Mouse (Mus musculus): ENCODE results near the gene Rtkn2. TPM values are rescaled to one million over a fixed set of nuclear protein-coding genes. Genes with fewer than 3 reads are reported as not detected.

Rtkn2 gene
- polyA plus RNA-seq, 1 experiment from 2014 or later = 5.0 TPM

DNA sequence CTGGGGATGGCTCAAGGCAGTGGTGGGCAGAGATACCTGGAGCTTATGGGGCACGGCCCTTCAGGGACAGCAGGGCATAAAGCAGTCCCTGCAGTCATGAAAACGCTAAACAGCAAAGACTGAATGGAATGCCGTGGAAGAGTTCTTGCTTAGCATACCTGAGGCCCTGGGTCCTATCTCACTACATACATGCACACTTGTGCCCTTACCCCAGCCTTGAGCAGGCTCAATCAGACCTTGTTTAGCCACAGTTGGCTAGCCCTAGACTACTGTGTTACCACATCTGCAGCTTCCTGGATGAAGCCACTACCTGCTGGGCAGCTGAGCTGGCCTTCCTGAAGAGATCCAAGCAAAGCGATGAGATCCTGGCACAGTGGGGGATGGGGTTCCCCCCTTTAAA is 93.3 kb downstream of the Rtkn2 start:
- Histone ChIP-seq H3K27ac (ENCODE audit: low read length) (no peak overlapping the region), H3K4me1 (ENCODE audit: control insufficient read depth, insufficient read depth, low read length) (no peaks in the 10 kb centered on the region), H3K9ac (ENCODE audit: low read depth, low read length) (no peak overlapping the region), H3K36me3 (ENCODE audit: control insufficient read depth, insufficient read depth, low read length) (no peaks in the 10 kb centered on the region), H3K9me3 (ENCODE audit: control insufficient read depth, low read length) (no peaks in the 10 kb centered on the region), H3K4me2 (ENCODE audit: low read depth, low read length) (no peak overlapping the region), H3K4me3 (ENCODE audit: low read length) (no peak overlapping the region), H3K27me3 (replicated peaks; ENCODE audit: control insufficient read depth, insufficient read depth, low read length) (no peaks in the 10 kb centered on the region)
- no peak for ATAC-seq
- 84% methylated on average over 4 of the region's 4 CpGs for WGBS

DNA sequence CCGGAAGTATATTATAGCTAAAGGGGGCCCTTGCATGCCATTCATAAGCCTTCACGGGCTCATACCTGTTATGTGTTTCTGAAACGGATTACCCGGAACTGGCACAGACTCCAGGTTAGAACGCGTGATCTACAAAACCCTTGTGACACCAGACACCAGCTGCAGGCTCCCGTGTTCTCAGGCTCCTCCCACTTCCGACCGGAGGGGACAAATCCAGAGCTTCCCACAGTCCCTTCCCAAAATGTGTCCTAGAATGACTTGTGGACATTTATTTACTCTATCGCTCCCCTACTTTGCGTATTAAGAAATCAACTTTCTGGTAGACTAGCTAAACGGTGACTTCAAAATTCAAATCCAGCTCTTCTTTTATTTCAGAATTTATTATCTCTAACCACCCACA is 94.9 kb downstream of the Rtkn2 start:
- no peak overlapping the region for H3K9ac ChIP-seq (ENCODE audit: low read depth, low read length)
- H3K27me3 ChIP-seq (replicated peaks; ENCODE audit: control insufficient read depth, insufficient read depth, low read length) = no peaks in the 10 kb centered on the region
- H3K4me2 ChIP-seq (ENCODE audit: low read depth, low read length) = no peak overlapping the region
- H3K4me1 ChIP-seq (ENCODE audit: control insufficient read depth, insufficient read depth, low read length) = no peaks in the 10 kb centered on the region
- no peak overlapping the region for H3K4me3 ChIP-seq (ENCODE audit: low read length)
- 85% methylated on average over 12 of the region's 12 CpGs for WGBS
- H3K27ac ChIP-seq (ENCODE audit: low read length) = no peak overlapping the region
- no peak for ATAC-seq
- no peaks in the 10 kb centered on the region for H3K36me3 ChIP-seq (ENCODE audit: control insufficient read depth, insufficient read depth, low read length)
- no peaks in the 10 kb centered on the region for H3K9me3 ChIP-seq (ENCODE audit: control insufficient read depth, low read length)

DNA sequence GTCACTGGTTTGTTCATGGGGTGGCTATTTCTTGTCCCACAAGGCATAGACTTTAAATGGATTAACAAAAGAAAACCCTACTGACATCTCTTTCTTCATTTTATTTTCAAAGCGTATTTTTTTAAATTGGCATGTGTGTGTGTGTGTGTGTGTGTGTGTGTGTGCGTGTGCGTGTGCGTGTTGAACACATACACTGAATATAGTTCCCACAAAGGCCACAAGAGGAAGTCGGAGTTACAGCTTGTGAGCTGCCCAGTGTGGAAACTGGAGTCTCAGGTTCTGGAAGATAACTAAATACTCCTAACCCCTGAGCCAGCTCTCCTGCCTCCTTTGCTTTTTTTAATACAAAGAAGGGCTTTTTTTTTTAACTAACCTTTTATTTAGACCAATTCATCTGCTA is 95.8 kb downstream of the Rtkn2 start:
- H3K9me3 ChIP-seq (ENCODE audit: control insufficient read depth, low read length) = no peaks in the 10 kb centered on the region
- WGBS = 88% methylated on average over 5 of the region's 5 CpGs
- H3K4me3 ChIP-seq (ENCODE audit: low read length) = no peak overlapping the region
- H3K36me3 ChIP-seq (ENCODE audit: control insufficient read depth, insufficient read depth, low read length) = no peaks in the 10 kb centered on the region
- no peak for ATAC-seq
- no peaks in the 10 kb centered on the region for H3K4me1 ChIP-seq (ENCODE audit: control insufficient read depth, insufficient read depth, low read length)
- no peak overlapping the region for H3K4me2 ChIP-seq (ENCODE audit: low read depth, low read length)
- no peaks in the 10 kb centered on the region for H3K27me3 ChIP-seq (replicated peaks; ENCODE audit: control insufficient read depth, insufficient read depth, low read length)
- no peak overlapping the region for H3K27ac ChIP-seq (ENCODE audit: low read length)
- H3K9ac ChIP-seq (ENCODE audit: low read depth, low read length) = no peak overlapping the region

DNA sequence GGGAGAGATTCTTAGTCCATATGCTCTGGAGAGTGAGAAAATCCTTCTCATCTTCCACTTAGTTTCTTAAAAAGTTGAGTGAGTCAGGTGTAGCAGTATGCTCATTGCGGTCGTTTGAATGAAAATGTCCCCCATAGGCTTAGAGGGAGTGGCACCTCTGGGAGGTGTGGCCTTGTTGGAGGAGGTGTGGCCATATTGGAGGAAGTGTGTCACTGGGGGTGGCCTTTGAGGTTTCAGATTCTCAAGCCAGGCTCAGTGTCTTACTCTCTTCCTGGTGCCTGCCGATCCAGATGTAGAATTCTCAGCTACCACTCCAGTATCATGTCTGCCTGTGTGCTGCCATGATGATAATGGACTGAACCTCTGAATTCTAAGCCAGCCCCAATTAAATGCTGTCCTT is 99.3 kb downstream of the Rtkn2 start:
- no peak overlapping the region for H3K27ac ChIP-seq (ENCODE audit: low read length)
- H3K9ac ChIP-seq (ENCODE audit: low read depth, low read length) = no peak overlapping the region
- H3K36me3 ChIP-seq (ENCODE audit: control insufficient read depth, insufficient read depth, low read length) = no peaks in the 10 kb centered on the region
- ATAC-seq = no peak
- no peak overlapping the region for H3K4me2 ChIP-seq (ENCODE audit: low read depth, low read length)
- WGBS = 93% methylated on average over 3 of the region's 3 CpGs
- no peaks in the 10 kb centered on the region for H3K4me1 ChIP-seq (ENCODE audit: control insufficient read depth, insufficient read depth, low read length)
- H3K4me3 ChIP-seq (ENCODE audit: low read length) = no peak overlapping the region
- no peaks in the 10 kb centered on the region for H3K9me3 ChIP-seq (ENCODE audit: control insufficient read depth, low read length)
- H3K27me3 ChIP-seq (replicated peaks; ENCODE audit: control insufficient read depth, insufficient read depth, low read length) = no peaks in the 10 kb centered on the region

DNA sequence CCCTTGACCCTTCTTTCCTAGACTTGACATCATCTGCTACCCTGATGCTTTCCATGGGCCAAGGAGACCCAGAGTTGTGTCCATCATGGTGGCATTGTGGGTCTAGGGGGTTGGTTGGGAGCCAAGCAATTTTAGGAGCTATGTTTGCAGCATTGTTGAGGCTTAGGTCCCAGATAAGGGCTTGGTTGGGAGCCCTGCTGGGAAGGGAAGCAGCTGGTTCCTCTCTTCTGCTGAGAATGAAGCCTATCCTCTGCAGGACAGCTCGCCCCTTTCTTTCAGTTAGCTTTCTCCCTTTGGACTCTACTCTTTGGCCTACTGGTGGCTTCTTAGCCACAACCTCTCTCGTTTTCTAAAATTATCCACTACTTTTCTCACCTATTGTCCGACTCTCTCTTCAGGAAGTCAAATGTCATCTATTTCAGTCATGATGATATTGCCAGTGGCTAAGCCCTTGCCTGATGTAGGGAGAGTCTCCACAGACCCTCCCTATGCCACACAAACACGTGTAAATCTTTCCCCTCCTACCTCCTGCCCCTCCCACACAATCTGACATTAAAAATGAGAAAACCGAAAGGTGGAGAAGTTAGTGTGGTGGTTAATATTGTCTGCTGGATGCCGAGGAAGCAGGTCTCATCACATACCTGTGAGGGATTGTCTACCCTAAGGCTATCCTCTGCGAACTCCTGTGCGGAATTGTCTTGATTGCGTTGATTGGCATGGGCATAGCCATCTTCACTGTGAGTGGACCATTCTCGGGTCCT is 100.7 kb downstream of the Rtkn2 start:
- no peaks in the 10 kb centered on the region for H3K9me3 ChIP-seq (ENCODE audit: control insufficient read depth, low read length)
- ATAC-seq = no peak
- no peaks in the 10 kb centered on the region for H3K27me3 ChIP-seq (replicated peaks; ENCODE audit: control insufficient read depth, insufficient read depth, low read length)
- no peak overlapping the region for H3K4me3 ChIP-seq (ENCODE audit: low read length)
- no peak overlapping the region for H3K9ac ChIP-seq (ENCODE audit: low read depth, low read length)
- 82% methylated on average over 10 of the region's 10 CpGs for WGBS
- no peaks in the 10 kb centered on the region for H3K4me1 ChIP-seq (ENCODE audit: control insufficient read depth, insufficient read depth, low read length)
- H3K27ac ChIP-seq (ENCODE audit: low read length) = no peak overlapping the region
- no peaks in the 10 kb centered on the region for H3K36me3 ChIP-seq (ENCODE audit: control insufficient read depth, insufficient read depth, low read length)
- H3K4me2 ChIP-seq (ENCODE audit: low read depth, low read length) = no peak overlapping the region

DNA sequence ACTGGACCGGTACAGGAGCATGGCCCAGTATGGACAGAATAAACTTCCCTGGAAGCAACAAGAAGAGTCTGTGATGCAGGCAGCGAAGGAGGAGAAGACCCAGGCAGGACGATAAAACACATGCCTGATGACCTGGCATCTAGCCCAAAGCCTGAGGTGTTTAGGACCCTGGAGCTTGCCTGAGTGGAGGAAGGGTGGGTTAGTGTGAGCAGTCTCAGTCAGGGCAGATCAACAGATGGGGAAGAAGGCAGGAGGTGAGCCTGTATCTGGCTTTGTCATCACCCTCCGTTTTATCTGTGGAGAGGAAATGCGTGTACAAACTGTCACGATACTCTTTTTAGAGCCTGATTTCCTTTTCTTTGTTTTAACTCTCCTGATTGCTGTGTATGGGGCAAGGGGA is 102.3 kb downstream of the Rtkn2 start:
- no peak overlapping the region for H3K4me2 ChIP-seq (ENCODE audit: low read depth, low read length)
- no peak overlapping the region for H3K27ac ChIP-seq (ENCODE audit: low read length)
- no peak for ATAC-seq
- no peak overlapping the region for H3K9ac ChIP-seq (ENCODE audit: low read depth, low read length)
- H3K4me1 ChIP-seq (ENCODE audit: control insufficient read depth, insufficient read depth, low read length) = no peaks in the 10 kb centered on the region
- H3K9me3 ChIP-seq (ENCODE audit: control insufficient read depth, low read length) = no peaks in the 10 kb centered on the region
- no peaks in the 10 kb centered on the region for H3K36me3 ChIP-seq (ENCODE audit: control insufficient read depth, insufficient read depth, low read length)
- no peak overlapping the region for H3K4me3 ChIP-seq (ENCODE audit: low read length)
- WGBS = 54% methylated on average over 6 of the region's 6 CpGs
- H3K27me3 ChIP-seq (replicated peaks; ENCODE audit: control insufficient read depth, insufficient read depth, low read length) = no peaks in the 10 kb centered on the region

DNA sequence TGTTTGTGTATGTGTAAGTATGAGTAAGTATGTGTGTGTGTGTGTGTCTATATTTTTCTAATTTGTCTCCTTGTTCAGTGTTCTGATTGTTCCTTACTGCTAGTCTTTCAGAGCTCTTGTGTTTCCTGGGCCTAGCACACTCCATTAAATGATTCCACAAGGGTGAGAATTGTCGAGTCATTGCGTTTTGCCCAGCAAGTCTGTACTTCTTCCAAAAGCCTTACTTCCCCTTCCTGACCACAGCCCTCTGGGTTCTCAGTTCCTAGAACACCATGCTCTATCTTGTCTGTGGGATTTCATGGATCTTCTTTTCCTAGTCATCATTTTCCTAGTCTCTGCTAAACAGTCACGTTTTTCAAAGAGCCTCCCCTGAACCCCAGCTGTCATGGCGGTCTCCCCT is 106.2 kb downstream of the Rtkn2 start:
- Histone ChIP-seq H3K27ac (ENCODE audit: low read length) (no peak overlapping the region), H3K9me3 (ENCODE audit: control insufficient read depth, low read length) (no peaks in the 10 kb centered on the region), H3K36me3 (ENCODE audit: control insufficient read depth, insufficient read depth, low read length) (no peaks in the 10 kb centered on the region), H3K4me3 (ENCODE audit: low read length) (no peak overlapping the region), H3K27me3 (replicated peaks; ENCODE audit: control insufficient read depth, insufficient read depth, low read length) (no peaks in the 10 kb centered on the region), H3K4me1 (ENCODE audit: control insufficient read depth, insufficient read depth, low read length) (no peaks in the 10 kb centered on the region), H3K4me2 (ENCODE audit: low read depth, low read length) (no peak overlapping the region), H3K9ac (ENCODE audit: low read depth, low read length) (no peak overlapping the region)
- ATAC-seq = no peak
- WGBS = 81% methylated on average over 4 of the region's 4 CpGs

DNA sequence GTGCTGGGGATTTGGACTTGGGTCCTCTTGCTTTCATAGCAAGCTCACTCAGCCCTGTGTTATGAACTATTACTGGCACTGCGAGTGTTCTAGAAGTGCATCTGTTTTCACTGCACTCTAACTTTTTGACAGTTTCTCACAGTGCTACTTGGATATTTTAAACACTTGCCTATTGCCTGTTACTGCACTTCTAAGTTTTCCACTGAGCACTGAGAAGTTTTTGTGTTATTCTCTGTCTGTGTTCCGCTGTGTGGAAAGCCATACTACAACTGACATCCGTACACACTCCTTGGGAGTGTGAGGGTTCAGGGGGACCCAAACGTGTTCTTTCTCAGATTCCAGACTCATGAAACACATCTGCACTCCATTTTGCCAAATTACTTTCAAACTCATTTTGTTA is 107.6 kb downstream of the Rtkn2 start:
- no peaks in the 10 kb centered on the region for H3K9me3 ChIP-seq (ENCODE audit: control insufficient read depth, low read length)
- 0 out of 2 replicates have a peak, but pooled peaks cover 9% of the 10 kb centered on the region for H3K4me1 ChIP-seq (ENCODE audit: control insufficient read depth, insufficient read depth, low read length)
- H3K27ac ChIP-seq (ENCODE audit: low read length) = no peak overlapping the region
- no peaks in the 10 kb centered on the region for H3K36me3 ChIP-seq (ENCODE audit: control insufficient read depth, insufficient read depth, low read length)
- WGBS = 64% methylated on average over 4 of the region's 4 CpGs
- H3K27me3 ChIP-seq (replicated peaks; ENCODE audit: control insufficient read depth, insufficient read depth, low read length) = no peaks in the 10 kb centered on the region
- no peak for ATAC-seq
- no peak overlapping the region for H3K4me2 ChIP-seq (ENCODE audit: low read depth, low read length)
- H3K9ac ChIP-seq (ENCODE audit: low read depth, low read length) = no peak overlapping the region
- H3K4me3 ChIP-seq (ENCODE audit: low read length) = no peak overlapping the region

DNA sequence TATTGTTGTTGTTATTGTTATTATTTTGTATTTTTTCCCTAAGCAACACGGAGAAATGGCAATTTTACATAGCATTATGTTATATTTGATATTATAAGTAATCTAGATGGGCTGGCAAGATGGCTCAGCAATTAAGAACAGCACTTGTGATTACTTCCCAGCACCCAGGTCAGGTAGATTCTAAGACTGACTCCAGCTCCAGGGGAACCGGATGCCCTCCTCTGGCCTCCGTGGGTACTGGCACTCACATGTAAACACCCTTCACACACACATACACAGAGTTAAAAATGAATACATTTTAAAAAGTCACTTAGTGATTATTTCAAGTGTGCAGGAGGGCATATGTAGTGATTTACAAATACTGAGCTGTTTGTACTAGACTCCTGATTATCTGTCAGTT is 108.4 kb downstream of the Rtkn2 start:
- 72% methylated on average over 3 of the region's 3 CpGs for WGBS

More for the DNA sequence above, 108.4 kb downstream of the Rtkn2 start:
- H3K4me2 ChIP-seq (ENCODE audit: low read depth, low read length) = no peak overlapping the region
- no peaks in the 10 kb centered on the region for H3K27me3 ChIP-seq (replicated peaks; ENCODE audit: control insufficient read depth, insufficient read depth, low read length)
- H3K27ac ChIP-seq (ENCODE audit: low read length) = no peak overlapping the region
- H3K9ac ChIP-seq (ENCODE audit: low read depth, low read length) = no peak overlapping the region
- 0 out of 2 replicates have a peak, but pooled peaks cover 2% of the 10 kb centered on the region for H3K36me3 ChIP-seq (ENCODE audit: control insufficient read depth, insufficient read depth, low read length)
- no peaks in the 10 kb centered on the region for H3K9me3 ChIP-seq (ENCODE audit: control insufficient read depth, low read length)
- no peak for ATAC-seq
- no peak overlapping the region for H3K4me3 ChIP-seq (ENCODE audit: low read length)
- H3K4me1 ChIP-seq (ENCODE audit: control insufficient read depth, insufficient read depth, low read length) = 0 out of 2 replicates have a peak, but pooled peaks cover 10% of the 10 kb centered on the region
